Mouse (Mus musculus) G1E (cell line): ENCODE data around the gene Qrich2. TPM values are rescaled to one million over a fixed set of nuclear protein-coding genes. Genes with fewer than 3 reads are reported as not detected.

Source experiments
- ATAC-seq: 2 replicates; pipeline ENCODE4 v1.8.0; 2016; ENCODE audit warnings: mild to moderate bottlenecking; ENCODE audit not compliant: insufficient number of reproducible peaks, poor library complexity, low FRiP score, severe bottlenecking; ENCODE audit errors: extremely low read depth
- DNase-seq: peaks from one replicate; pipeline ENCODE4 v3.0.0; 2012; ENCODE audit warnings: low spot score
- H3K27me3 ChIP-seq: 2 replicates; pipeline ENCODE4 v1.6.1; 2012; ENCODE audit warnings: mild to moderate bottlenecking, low read length, inconsistent platforms; ENCODE audit not compliant: insufficient read depth
- H3K36me3 ChIP-seq: replicated peaks from 2 replicates; pipeline ENCODE3; 2012; ENCODE audit warnings: mild to moderate bottlenecking, inconsistent platforms
- H3K4me1 ChIP-seq: 2 replicates; pipeline ENCODE4 v1.6.1; 2012; ENCODE audit warnings: low read depth, low read length, inconsistent platforms, mixed read lengths; ENCODE audit not compliant: insufficient read depth
- H3K4me3 ChIP-seq: 2 replicates; pipeline ENCODE4 v1.5.1; 2012; ENCODE audit warnings: low read depth, mild to moderate bottlenecking, inconsistent platforms, low read length, moderate library complexity, mixed read lengths
- H3K9me3 ChIP-seq: replicated peaks from 2 replicates; pipeline ENCODE4 v1.6.1; 2012; ENCODE audit warnings: inconsistent platforms
- CTCF ChIP-seq: IDR thresholded peaks from 2 replicates; pipeline ENCODE4 v1.5.1; 2012; ENCODE audit warnings: low read depth, low read length, inconsistent platforms, mixed read lengths
- GATA1 ChIP-seq: IDR thresholded peaks from 2 replicates; pipeline ENCODE4 v1.6.1; 2012; ENCODE audit warnings: borderline replicate concordance, low read length, inconsistent platforms, mixed read lengths
- GATA2 ChIP-seq: IDR thresholded peaks from 2 replicates; pipeline ENCODE4 v1.6.1; 2012; ENCODE audit warnings: low read depth, low read length, inconsistent platforms, borderline replicate concordance
- POLR2AphosphoS5 ChIP-seq: IDR thresholded peaks from 2 replicates; pipeline ENCODE4 v1.6.1; 2012; ENCODE audit warnings: low read depth, low read length, inconsistent platforms; ENCODE audit not compliant: insufficient replicate concordance
- TAL1 ChIP-seq: conservative IDR thresholded peaks from 2 replicates; pipeline ENCODE4 v1.6.1; 2012; ENCODE audit warnings: low read depth, low read length, inconsistent platforms, mixed read lengths
- polyA plus RNA-seq: library from polyadenylated mRNA; stranded (reverse); fragments of >175 nt; gene quantifications from 2 replicates; pipeline ENCODE4 v1.2.3, GENCODE M21; 2012
- total RNA-seq, 2 experiments: library from RNA; stranded (forward) in 1 of 2; stranded (reverse) in 1 of 2; fragments of 200-1000 nt in 1 of 2; fragments of >200 nt in 1 of 2; fragmentation: Nextera tagmentation in 1 of 2; gene quantifications; 2 replicates each; pipeline ENCODE4 v1.2.3; 2014 to 2017

The Qrich2 gene
- total and polyA plus RNA-seq, 3 experiments, result 0.05 to 0.16 TPM; not detected in 1

DNA sequence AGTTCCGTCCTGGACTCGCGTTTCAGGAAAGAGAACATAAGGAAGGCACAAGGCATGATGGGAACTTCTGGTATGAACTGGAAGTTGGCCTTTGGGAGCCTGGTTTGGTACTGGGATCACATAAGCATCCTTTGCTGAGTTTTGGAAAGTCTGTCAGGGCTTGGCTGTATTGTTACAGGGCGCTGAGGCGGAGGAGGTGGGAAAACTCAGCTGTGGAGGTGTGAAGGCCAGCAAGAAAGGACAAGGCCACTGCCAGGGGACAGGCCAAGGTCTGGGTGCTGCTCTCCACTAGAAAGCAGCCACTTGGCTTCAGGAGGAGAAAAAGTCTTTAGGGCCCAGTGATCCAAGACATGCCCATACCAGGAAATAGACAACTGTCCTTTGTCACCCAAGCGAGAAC is 22.7 kb downstream of the Qrich2 start:
- peaks cover 67% of the 10 kb centered on the region for H3K4me1 ChIP-seq
- no peaks in the 10 kb centered on the region for H3K9me3 ChIP-seq
- H3K4me3 ChIP-seq, result no peak overlapping the region
- no peak for TF ChIP-seq GATA2
- TF ChIP-seq TAL1, result no peak
- TF ChIP-seq CTCF, result no peak
- no peak for TF ChIP-seq GATA1
- TF ChIP-seq POLR2AphosphoS5, result no peak
- DNase-seq, result no peak
- H3K36me3 ChIP-seq, result peaks cover 41% of the 10 kb centered on the region
- H3K27me3 ChIP-seq, result peaks cover 20% of the 10 kb centered on the region
- ATAC-seq, result no peak

DNA sequence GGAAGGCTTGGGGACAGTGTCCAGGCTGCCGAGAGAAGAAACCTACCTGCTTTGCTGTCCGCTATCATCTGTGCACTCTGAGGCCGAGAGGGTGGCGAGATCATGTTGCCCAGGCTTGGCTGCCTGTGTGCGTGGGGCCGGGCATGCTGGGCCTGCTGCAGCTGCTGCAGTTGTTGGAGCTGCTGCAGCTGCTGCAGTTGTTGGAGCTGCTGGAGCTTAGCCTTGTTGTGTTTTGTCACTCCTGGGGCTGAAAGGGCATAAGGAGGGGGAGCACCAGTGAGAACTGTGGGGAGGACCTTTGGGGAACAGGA is 23.2 kb downstream of the Qrich2 start:
- no peak overlapping the region for H3K4me3 ChIP-seq

DNA sequence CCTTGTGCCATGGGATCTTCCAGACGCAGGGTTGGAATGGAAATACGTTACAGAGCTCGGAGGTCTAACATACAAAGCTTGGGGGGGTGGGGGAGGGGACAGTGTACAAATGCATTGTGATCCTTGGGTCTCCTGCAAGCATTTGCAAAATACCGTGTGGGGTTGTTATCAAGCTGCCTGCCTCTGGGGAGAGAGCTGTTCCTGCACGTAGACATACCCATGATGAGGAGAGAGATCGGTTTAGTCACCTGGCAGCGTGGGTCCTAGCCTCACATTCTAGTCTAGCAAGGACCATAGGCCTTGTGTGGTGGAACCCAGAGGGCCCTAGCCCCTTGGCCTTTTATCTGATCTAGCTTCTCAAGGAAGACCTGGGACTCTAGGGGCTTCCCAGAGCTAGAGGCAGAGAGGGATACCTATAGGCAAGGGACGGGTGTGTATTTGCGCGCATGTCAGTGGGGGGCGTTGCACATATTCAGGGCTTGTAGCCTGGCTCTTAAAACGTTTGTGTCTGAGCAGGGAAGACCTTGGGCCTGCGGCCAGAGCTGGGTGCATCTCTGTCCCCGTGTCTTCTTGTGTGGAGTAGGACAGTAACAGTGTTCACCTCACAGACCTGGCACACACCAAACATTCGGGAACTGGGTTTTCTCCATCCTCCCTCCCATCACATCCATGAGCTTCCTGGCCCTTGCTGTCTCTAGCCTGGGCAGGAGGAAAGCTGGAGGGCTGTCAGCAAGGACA is 23.7 kb downstream of the Qrich2 start:
- no peak for ATAC-seq
- Histone ChIP-seq H3K4me1 (peaks cover 69% of the 10 kb centered on the region), H3K4me3 (no peak overlapping the region), H3K36me3 (peaks cover 48% of the 10 kb centered on the region), H3K9me3 (no peaks in the 10 kb centered on the region), H3K27me3 (peaks cover 11% of the 10 kb centered on the region; the same call in 1 of the 2 replicates)
- no peak for TF ChIP-seq TAL1
- 0 out of 2 replicates have a peak, but pooled peaks have one; percentile 5 for TF ChIP-seq CTCF
- TF ChIP-seq POLR2AphosphoS5, result no peak
- TF ChIP-seq GATA1, result no peak
- no peak for TF ChIP-seq GATA2
- no peak for DNase-seq

More for the DNA sequence above, 23.2 kb downstream of the Qrich2 start:
- DNase-seq, result no peak
- Histone ChIP-seq H3K9me3 (no peaks in the 10 kb centered on the region), H3K4me1 (peaks cover 67% of the 10 kb centered on the region), H3K27me3 (peaks cover 16% of the 10 kb centered on the region; the same call in 1 of the 2 replicates), H3K36me3 (peaks cover 42% of the 10 kb centered on the region)
- ATAC-seq, result no peak
- TF ChIP-seq GATA2, result no peak
- no peak for TF ChIP-seq POLR2AphosphoS5
- no peak for TF ChIP-seq CTCF
- TF ChIP-seq GATA1, result no peak
- TF ChIP-seq TAL1, result no peak

DNA sequence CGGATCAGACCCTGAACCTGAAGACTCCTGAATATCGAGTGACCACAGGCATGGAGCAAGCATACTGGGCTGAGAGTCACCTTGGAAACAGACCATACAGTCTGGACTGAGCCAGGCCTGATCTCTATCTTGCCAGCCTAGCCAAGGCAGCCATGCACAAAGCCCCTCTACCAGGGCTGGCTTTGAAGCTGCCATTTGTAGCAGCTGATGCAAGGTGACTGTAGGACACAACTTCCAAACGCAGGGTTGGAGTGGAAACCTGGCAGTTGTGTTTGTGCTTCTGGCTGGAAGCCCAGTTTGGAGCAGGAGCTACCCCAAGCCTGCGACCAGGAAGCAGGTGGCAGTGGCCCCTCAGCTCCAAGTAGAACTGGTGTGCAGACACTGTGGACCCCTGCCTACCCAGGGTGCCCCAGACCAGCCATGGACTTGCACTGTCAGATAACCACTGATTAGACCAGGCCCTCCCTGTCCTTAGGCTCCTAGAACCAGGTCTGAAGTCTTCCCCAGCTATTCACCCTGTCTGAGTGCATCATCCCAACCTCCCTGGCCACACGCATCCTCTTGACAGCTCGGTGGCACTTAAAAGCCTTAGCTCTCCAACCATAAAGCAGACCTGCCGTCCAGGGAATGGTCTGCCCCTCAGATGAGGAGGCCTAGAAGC is 25.5 kb downstream of the Qrich2 start:
- Histone ChIP-seq H3K4me1 (peaks cover 76% of the 10 kb centered on the region), H3K9me3 (no peaks in the 10 kb centered on the region), H3K36me3 (peaks cover 64% of the 10 kb centered on the region), H3K4me3 (0 out of 2 replicates have a peak overlapping the region, but pooled peaks have one; percentile 8), H3K27me3 (no peaks in the 10 kb centered on the region)
- ATAC-seq (no peak), DNase-seq (no peak)
- peak; percentile 89 for TF ChIP-seq POLR2AphosphoS5
- no peak for TF ChIP-seq CTCF

DNA sequence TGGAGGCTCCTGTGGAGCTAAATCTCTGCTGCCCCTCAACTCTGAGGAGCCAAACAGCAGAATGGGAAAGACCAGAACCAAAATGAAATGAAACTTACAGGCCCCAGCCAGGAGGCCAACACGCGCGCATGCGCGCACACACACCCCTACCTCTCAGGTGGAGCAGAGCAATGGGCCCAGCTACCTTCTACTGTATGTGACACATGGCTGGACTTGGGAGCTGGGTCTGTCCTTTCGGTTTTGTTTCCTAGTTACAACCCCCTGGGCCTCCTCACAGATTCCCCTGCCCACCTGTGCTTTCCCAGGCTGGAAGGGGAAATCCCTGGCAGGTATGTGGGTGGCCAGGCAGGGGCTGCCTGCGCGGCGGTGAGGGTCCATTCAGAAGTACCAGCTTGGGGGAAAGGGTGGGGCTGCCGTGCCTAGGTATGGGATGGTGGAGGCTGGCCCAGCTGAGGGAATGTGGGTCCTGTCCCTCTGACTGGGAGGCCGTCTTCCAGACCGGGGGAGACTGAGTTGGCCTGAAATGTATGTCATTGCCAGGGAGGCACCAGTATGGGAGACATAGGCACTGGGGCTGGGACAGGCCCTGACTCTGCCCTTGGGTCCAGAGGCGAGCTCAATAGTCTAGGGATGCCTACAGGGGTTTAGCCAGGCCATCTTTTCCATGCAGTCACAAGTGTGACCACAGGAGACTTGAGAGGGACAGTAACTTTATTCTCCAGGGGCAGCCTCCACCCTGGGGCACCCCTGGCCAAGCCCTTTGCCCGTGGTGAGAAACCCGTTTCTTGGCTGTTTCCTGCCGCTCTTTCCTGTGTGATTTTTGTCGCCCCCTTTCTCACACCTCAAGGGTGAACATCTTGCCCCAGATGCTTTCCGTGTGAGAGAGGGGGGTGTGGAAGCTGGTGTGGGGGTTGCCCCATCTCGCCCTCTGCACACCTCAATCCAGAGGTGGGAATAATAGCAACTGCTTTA is 26.5 kb downstream of the Qrich2 start:
- no peak for TF ChIP-seq GATA2
- no peak for TF ChIP-seq POLR2AphosphoS5
- TF ChIP-seq TAL1, result no peak
- no peak for TF ChIP-seq CTCF
- TF ChIP-seq GATA1, result no peak
- H3K9me3 ChIP-seq, result no peaks in the 10 kb centered on the region
- ATAC-seq, result no peak
- no peak overlapping the region; the same call in 1 of the 2 replicates for H3K4me3 ChIP-seq
- H3K36me3 ChIP-seq, result peaks cover 73% of the 10 kb centered on the region
- H3K27me3 ChIP-seq, result no peaks in the 10 kb centered on the region
- H3K4me1 ChIP-seq, result peaks cover 75% of the 10 kb centered on the region
- DNase-seq, result no peak
